Mouse (Mus musculus): ENCODE data around the gene Wdfy4.

GRCm38 (mm10) chr14:32923871-32924270 is 261.4 kb downstream of the Wdfy4 start:
- TF ChIP-seq CTCF (IDR thresholded peaks at IDR 0.05; ENCODE audit: low read depth): no peak
- no peak for TF ChIP-seq EP300 (IDR thresholded peaks at IDR 0.05; ENCODE audit: low read depth)
